Mouse (Mus musculus) G1E-ER4 (cell line): Measurements from ENCODE around the gene Prkg1. TPM values are rescaled to one million over a fixed set of nuclear protein-coding genes. Genes with fewer than 3 reads are reported as not detected.

ENCODE experiments used
- GATA1 ChIP-seq: IDR thresholded peaks from one replicate; pipeline ENCODE4 v1.8.0; 2012; ENCODE audit warnings: low read length, inconsistent platforms
- polyA plus RNA-seq: library from polyadenylated mRNA; stranded (reverse); fragments of >175 nt; gene quantifications from 2 replicates; pipeline ENCODE4 v1.2.3, GENCODE M21; 2012

Prkg1 gene
- polyA plus RNA-seq: 0.18 and 0.23 TPM in 2 replicates

- TF ChIP-seq GATA1: no peak
Measured at GRCm38 (mm10) chr19:31764801-31765340, at the start of gene Prkg1. TSS of gene Prkg1 (minus strand) at chr19:31765033.

- no peak for TF ChIP-seq GATA1
Measured at GRCm38 (mm10) chr19:31813087-31813486, 48.3 kb upstream of the Prkg1 start.

- no peak for TF ChIP-seq GATA1
Measured at GRCm38 (mm10) chr19:31811371-31811770, 46.5 kb upstream of the Prkg1 start.

- no peak for TF ChIP-seq GATA1
Measured at GRCm38 (mm10) chr19:31805391-31805790, 40.6 kb upstream of the Prkg1 start.

- TF ChIP-seq GATA1: no peak
Measured at GRCm38 (mm10) chr19:31795485-31796046, 30.7 kb upstream of the Prkg1 start.

GRCm38 (mm10) chr19:31791724-31792123 is 26.9 kb upstream of the Prkg1 start:
- no peak for TF ChIP-seq GATA1

GRCm38 (mm10) chr19:31781521-31782018 is 16.7 kb upstream of the Prkg1 start:
- TF ChIP-seq GATA1: no peak

- peak; percentile 99 for TF ChIP-seq GATA1
Measured at GRCm38 (mm10) chr19:31781077-31781476, 16.2 kb upstream of the Prkg1 start.

GRCm38 (mm10) chr19:31780222-31780621 is 15.4 kb upstream of the Prkg1 start:
- peak; percentile 40 for TF ChIP-seq GATA1

GRCm38 (mm10) chr19:31779021-31779420 is 14.2 kb upstream of the Prkg1 start:
- TF ChIP-seq GATA1: no peak

GRCm38 (mm10) chr19:31767004-31767403 is 2.2 kb upstream of the Prkg1 start:
- no peak for TF ChIP-seq GATA1

GRCm38 (mm10) chr19:31765451-31765850 is 618 bp upstream of the Prkg1 start:
- TF ChIP-seq GATA1: no peak

- TF ChIP-seq GATA1: no peak
Measured at GRCm38 (mm10) chr19:31763951-31764800, 657 bp downstream of the Prkg1 start.

GRCm38 (mm10) chr19:31763246-31763821 is 1.5 kb downstream of the Prkg1 start:
- TF ChIP-seq GATA1: no peak

- TF ChIP-seq GATA1: no peak
Measured at GRCm38 (mm10) chr19:31762411-31763245, 2.2 kb downstream of the Prkg1 start.
